Mouse (Mus musculus): ENCODE results near the gene Insm1. TPM values are rescaled to one million over a fixed set of nuclear protein-coding genes. Genes with fewer than 3 reads are reported as not detected.

Gene Insm1
- polyA plus RNA-seq, 1 experiment, result not detected

DNA sequence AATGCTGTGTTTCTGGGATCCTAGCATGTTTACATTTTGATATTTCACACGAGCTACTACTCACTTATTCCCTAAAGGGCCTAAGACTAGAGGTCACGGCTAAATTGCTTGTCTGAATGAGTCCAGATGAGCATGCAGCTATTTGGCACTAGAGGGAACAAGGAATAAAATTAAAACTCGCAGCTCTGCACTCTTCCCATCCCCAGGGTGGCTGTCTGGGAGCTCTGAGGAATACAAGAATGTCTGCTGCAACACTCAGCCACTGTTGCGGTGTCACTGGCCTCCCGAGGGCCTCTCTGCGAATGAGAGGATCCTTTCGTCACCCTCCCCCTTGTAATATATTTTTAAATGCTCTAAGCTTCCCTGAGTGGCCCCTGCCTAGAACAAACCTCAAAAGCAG, 23.7 kb downstream of the Insm1 start:
- H3K4me3 ChIP-seq (replicated peaks), result no peak overlapping the region
- H3K36me3 ChIP-seq (ENCODE audit: control insufficient read depth), result peaks cover 3% of the 10 kb centered on the region
- no peak for TF ChIP-seq TAL1 (IDR thresholded peaks at IDR 0.05; ENCODE audit: low read length)
- no peak for TF ChIP-seq GATA1 (IDR thresholded peaks at IDR 0.05; ENCODE audit: low read length)
- H3K4me1 ChIP-seq (ENCODE audit: control insufficient read depth), result no peaks in the 10 kb centered on the region
- H3K9me3 ChIP-seq (ENCODE audit: control insufficient read depth, low read length), result no peaks in the 10 kb centered on the region
- no peaks in the 10 kb centered on the region for H3K27me3 ChIP-seq (ENCODE audit: control insufficient read depth)

DNA sequence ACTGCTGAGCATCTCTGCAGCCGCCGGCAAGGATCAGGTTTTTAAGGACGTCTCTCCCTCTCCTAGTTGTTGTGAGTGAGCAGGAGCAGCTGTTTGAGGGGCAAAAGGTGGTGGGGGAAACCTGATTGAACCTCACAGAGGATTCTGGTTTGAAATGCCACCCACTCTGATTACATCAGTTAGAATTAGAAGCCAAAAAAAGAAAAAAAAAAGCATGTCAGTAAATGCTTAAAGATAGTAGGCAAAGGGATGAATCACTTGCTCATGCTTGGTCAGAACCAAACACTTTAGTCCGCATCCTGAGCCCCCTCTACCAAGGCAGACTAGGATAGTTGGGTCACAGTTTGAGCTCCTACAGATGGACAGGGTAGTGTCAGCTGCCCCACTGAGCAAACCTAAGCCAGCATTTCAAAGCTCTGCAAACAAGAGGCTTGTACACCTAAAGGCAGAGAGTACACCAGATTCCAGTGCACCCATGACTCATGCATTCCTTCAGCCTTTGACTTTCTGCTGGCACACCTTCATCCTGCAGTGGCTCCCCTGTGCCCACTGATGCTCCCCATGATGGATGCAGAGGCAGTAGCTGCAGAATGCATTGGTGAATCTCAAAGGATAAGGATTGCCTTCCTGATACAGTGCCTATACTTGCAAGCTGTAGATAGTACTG, 24.8 kb downstream of the Insm1 start:
- TF ChIP-seq GATA1 (IDR thresholded peaks at IDR 0.05; ENCODE audit: low read length) (no peak), TAL1 (IDR thresholded peaks at IDR 0.05; ENCODE audit: low read length) (no peak)
- Histone ChIP-seq H3K27me3 (ENCODE audit: control insufficient read depth) (no peaks in the 10 kb centered on the region), H3K4me1 (ENCODE audit: control insufficient read depth) (no peaks in the 10 kb centered on the region), H3K36me3 (ENCODE audit: control insufficient read depth) (peaks cover 3% of the 10 kb centered on the region), H3K9me3 (ENCODE audit: control insufficient read depth, low read length) (no peaks in the 10 kb centered on the region), H3K4me3 (replicated peaks) (no peak overlapping the region)

DNA sequence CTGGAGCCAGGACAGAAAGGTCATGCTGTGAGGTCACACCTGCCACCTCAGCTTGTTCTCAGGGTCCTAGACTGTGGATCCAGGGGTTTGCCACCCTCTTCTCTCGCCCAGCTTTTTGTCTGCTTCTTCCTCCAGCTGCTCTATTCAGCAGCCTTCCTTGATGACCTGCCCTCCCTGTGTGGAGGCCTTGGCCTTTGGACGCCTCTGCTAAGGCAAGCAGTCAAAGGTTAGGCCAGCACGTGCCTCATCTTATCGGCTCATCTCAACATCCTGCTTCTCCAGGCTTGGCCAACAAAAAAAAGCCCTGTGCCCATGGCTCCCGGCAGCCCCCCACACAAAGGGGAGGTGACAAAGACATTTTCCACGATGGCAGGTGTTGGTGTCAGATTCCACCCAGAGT, 25.9 kb downstream of the Insm1 start:
- no peaks in the 10 kb centered on the region for H3K9me3 ChIP-seq (ENCODE audit: control insufficient read depth, low read length)
- no peak overlapping the region for H3K4me3 ChIP-seq (replicated peaks)
- no peaks in the 10 kb centered on the region for H3K4me1 ChIP-seq (ENCODE audit: control insufficient read depth)
- peaks cover 3% of the 10 kb centered on the region for H3K36me3 ChIP-seq (ENCODE audit: control insufficient read depth)
- H3K27me3 ChIP-seq (ENCODE audit: control insufficient read depth), result no peaks in the 10 kb centered on the region
- TF ChIP-seq GATA1 (IDR thresholded peaks at IDR 0.05; ENCODE audit: low read length), result no peak
- no peak for TF ChIP-seq TAL1 (IDR thresholded peaks at IDR 0.05; ENCODE audit: low read length)

DNA sequence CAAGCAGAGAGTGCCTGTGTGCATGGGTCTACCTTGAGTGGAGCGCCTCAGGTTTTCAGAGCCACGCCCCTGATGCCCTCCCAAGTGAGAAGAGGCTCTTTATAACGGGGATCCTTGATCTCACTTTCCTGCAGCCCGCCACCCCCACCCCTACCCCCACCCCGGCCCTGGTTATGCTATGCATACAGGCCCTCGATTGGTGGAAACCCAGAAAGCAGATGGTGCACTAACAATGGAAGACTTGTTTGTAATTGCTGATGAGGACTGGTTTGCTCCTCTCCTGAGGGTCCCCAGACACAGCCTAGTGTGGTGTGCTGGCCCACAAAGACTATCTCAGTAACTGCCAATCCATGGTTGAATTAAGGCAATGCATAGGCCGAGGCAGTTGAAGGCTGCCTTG, 27.3 kb downstream of the Insm1 start:
- no peak for TF ChIP-seq TAL1 (IDR thresholded peaks at IDR 0.05; ENCODE audit: low read length)
- no peak for TF ChIP-seq GATA1 (IDR thresholded peaks at IDR 0.05; ENCODE audit: low read length)
- Histone ChIP-seq H3K27me3 (ENCODE audit: control insufficient read depth) (no peaks in the 10 kb centered on the region), H3K9me3 (ENCODE audit: control insufficient read depth, low read length) (no peaks in the 10 kb centered on the region), H3K4me1 (ENCODE audit: control insufficient read depth) (no peaks in the 10 kb centered on the region), H3K36me3 (ENCODE audit: control insufficient read depth) (no peaks in the 10 kb centered on the region; the same call in 1 of the 2 replicates), H3K4me3 (replicated peaks) (no peak overlapping the region)

DNA sequence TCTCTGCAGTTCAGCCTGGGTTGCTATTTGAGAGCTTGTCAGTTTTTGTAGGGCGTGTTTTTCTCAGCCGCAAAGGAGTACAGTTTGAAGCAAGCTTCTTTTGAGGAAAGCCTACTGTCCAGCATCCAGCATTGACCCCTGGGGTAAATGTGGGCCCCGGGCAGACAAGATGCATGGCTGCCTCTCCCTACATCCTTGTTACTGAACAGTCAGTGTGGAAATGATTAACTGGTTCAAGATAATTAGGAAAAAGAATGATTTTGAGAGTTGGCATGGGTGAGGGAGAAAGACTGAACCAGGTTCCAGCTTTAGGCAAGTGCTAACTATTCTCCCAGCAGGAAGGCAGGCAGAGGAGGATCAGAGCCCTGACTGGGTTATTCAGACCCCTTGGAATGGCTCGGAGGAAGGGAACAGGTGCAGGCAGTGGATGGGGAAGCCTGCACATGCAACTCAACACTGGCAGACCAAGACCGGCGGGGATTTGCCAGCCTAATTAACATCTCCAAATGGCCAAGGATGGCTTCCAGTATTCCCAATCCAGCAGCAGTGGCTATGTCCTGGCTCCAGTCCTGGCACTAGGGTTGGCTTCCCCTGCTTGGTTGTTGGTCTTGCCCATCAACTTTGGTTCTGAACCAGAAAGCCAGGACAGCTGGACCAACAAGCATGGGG, 28.6 kb downstream of the Insm1 start:
- Histone ChIP-seq H3K4me1 (ENCODE audit: control insufficient read depth) (no peaks in the 10 kb centered on the region), H3K4me3 (replicated peaks) (no peak overlapping the region), H3K9me3 (ENCODE audit: control insufficient read depth, low read length) (no peaks in the 10 kb centered on the region), H3K27me3 (ENCODE audit: control insufficient read depth) (no peaks in the 10 kb centered on the region), H3K36me3 (ENCODE audit: control insufficient read depth) (no peaks in the 10 kb centered on the region; the same call in 1 of the 2 replicates)
- no peak for TF ChIP-seq TAL1 (IDR thresholded peaks at IDR 0.05; ENCODE audit: low read length)
- no peak for TF ChIP-seq GATA1 (IDR thresholded peaks at IDR 0.05; ENCODE audit: low read length)

DNA sequence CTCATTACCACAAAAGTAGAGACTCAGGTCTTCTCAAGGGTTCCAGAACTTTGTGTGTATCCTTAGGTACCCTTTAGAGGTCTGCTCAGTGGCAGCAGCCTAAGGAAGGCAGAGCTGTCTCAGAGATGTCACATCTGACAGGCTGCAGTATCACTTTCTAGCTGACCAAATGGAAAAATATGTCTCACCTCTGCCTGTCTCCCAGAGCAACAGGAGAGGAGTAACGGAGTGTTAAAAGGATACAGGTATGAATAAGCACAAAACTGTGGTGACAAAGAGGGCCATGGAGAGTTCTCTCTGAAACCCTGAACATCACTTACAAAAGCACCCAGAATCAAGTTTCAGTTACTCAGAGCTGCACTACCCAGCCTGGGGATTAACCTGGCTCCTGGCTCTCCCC, 32.7 kb downstream of the Insm1 start:
- Histone ChIP-seq H3K36me3 (ENCODE audit: control insufficient read depth) (no peaks in the 10 kb centered on the region), H3K27me3 (ENCODE audit: control insufficient read depth) (no peaks in the 10 kb centered on the region), H3K4me3 (replicated peaks) (no peak overlapping the region), H3K4me1 (ENCODE audit: control insufficient read depth) (no peaks in the 10 kb centered on the region), H3K9me3 (ENCODE audit: control insufficient read depth, low read length) (no peaks in the 10 kb centered on the region)
- TF ChIP-seq GATA1 (IDR thresholded peaks at IDR 0.05; ENCODE audit: low read length) (no peak), TAL1 (IDR thresholded peaks at IDR 0.05; ENCODE audit: low read length) (no peak)

DNA sequence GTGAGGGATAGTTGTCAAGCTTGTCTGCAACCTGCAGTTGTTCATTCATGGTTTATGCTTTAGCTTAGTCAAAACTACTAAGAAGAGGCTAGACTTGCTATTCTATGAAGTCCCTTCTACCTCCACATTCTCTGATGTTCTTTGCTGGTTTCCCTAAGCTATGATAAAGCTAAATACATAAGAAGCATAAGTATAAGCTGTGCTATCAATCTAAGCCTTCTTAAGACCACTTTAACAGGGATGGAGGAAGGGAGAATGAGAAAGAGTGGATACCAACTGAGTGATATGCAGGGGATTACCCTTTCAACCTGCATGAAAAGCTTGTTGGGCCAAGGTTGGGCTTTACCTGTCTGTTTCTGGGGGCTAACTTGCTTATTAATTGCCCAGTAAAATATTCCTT, 33.9 kb downstream of the Insm1 start:
- Histone ChIP-seq H3K36me3 (ENCODE audit: control insufficient read depth) (no peaks in the 10 kb centered on the region), H3K9me3 (ENCODE audit: control insufficient read depth, low read length) (no peaks in the 10 kb centered on the region), H3K27me3 (ENCODE audit: control insufficient read depth) (no peaks in the 10 kb centered on the region), H3K4me1 (ENCODE audit: control insufficient read depth) (no peaks in the 10 kb centered on the region), H3K4me3 (replicated peaks) (no peak overlapping the region)
- TF ChIP-seq GATA1 (IDR thresholded peaks at IDR 0.05; ENCODE audit: low read length) (no peak), TAL1 (IDR thresholded peaks at IDR 0.05; ENCODE audit: low read length) (no peak)

DNA sequence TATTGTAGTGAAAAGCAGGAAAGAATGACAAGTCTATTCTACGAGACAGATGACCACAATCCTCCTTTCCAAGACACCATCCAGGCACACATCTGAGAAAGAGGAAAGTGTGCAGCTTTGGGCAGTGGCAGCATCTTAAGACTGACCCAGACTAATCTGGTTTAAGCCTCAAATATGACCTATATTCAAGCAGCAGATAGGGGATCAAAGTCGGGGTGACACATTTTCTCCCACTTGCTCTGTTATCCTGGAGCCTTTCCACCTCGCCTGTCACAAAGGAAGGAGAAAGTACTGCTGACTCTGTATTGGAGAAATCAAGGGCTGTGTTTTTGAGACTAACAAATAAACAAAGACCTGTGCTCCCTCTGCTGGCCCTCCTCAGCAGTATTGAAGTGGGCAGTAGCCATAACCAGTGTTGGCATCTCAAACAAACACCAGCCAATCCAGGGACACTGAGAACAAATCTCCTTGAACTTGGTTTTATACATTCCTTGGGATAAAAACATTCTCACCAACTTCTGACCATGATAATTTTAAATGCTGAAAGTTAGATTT, 34.7 kb downstream of the Insm1 start:
- H3K4me3 ChIP-seq (replicated peaks), result no peak overlapping the region
- no peaks in the 10 kb centered on the region for H3K36me3 ChIP-seq (ENCODE audit: control insufficient read depth)

DNA sequence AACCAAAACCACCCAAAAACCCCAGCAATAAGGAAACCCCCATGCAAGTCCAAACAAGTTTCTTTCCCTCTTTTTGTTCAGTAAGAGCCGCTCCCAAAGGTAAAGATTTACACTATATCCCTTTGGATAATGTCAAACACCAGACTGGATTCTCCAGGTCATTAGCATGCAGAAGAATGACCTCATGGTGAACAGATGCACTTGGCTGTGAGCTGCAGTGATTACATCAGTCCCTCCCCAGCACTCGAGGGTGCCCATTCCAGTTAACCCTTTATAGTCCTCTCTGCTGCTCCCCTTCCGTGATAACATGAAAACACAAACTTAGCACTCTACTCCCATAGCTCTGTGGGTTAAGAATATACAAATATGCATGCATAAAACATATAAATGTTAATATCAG, 35.3 kb downstream of the Insm1 start:
- TF ChIP-seq GATA1 (IDR thresholded peaks at IDR 0.05; ENCODE audit: low read length), result no peak
- TF ChIP-seq TAL1 (IDR thresholded peaks at IDR 0.05; ENCODE audit: low read length), result no peak
- no peaks in the 10 kb centered on the region for H3K27me3 ChIP-seq (ENCODE audit: control insufficient read depth)
- no peaks in the 10 kb centered on the region for H3K9me3 ChIP-seq (ENCODE audit: control insufficient read depth, low read length)
- no peaks in the 10 kb centered on the region for H3K36me3 ChIP-seq (ENCODE audit: control insufficient read depth)
- H3K4me1 ChIP-seq (ENCODE audit: control insufficient read depth), result no peaks in the 10 kb centered on the region
- H3K4me3 ChIP-seq (replicated peaks), result no peak overlapping the region

More for the DNA sequence above, 34.7 kb downstream of the Insm1 start:
- TF ChIP-seq TAL1 (IDR thresholded peaks at IDR 0.05; ENCODE audit: low read length), result no peak
- no peak for TF ChIP-seq GATA1 (IDR thresholded peaks at IDR 0.05; ENCODE audit: low read length)
- no peaks in the 10 kb centered on the region for H3K4me1 ChIP-seq (ENCODE audit: control insufficient read depth)
- H3K9me3 ChIP-seq (ENCODE audit: control insufficient read depth, low read length), result no peaks in the 10 kb centered on the region
- H3K27me3 ChIP-seq (ENCODE audit: control insufficient read depth), result no peaks in the 10 kb centered on the region

All from erythroblast, embryonic 14.5 days (primary cell).